Mouse (Mus musculus): Measurements from ENCODE around the gene Dock10. TPM values are rescaled to one million over a fixed set of nuclear protein-coding genes. Genes with fewer than 3 reads are reported as not detected.

Gene Dock10
- polyA plus RNA-seq, 1 experiment from 2014 or later, result 4.4 TPM

DNA sequence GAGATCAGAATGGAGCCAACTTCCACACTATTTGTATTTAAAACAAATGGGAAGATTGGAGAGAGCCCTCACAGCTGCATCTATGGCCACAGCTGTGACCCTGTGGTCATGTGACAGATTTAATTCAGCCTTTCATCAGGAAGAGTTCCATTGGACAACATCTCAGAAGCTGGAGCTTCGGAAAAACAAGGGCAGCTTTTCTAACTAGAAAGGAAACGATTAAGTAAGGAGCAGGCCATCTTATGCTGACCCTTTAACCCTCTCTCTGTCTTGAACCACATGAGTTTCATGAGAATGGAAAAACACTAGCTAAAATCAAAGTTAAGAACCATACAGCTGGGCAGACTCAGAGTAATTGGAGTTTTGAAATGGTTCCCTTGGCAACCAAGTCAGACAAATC, 101.9 kb downstream of the Dock10 start:
- Histone ChIP-seq H3K27ac (replicated peaks in 1 of 2; ENCODE audit: control insufficient read depth in 1 of 2, insufficient read depth in 1 of 2, low read depth in 2 of 2, low read length in 2 of 2) (no peak overlapping the region), H3K36me3 (ENCODE audit: control insufficient read depth, insufficient read depth, low read length) (no peaks in the 10 kb centered on the region), H3K4me1 (ENCODE audit: control insufficient read depth in 2 of 2, insufficient read depth in 2 of 2, low read length in 2 of 2) (no peaks in the 10 kb centered on the region), H3K9ac (ENCODE audit: low read length) (no peak overlapping the region), H3K4me3 (ENCODE audit: control insufficient read depth in 1 of 2, insufficient read depth in 1 of 2, low read depth in 1 of 2, low read length in 2 of 2) (no peak overlapping the region), H3K27me3 (ENCODE audit: control insufficient read depth, insufficient read depth, low read length) (no peaks in the 10 kb centered on the region), H3K9me3 (ENCODE audit: control insufficient read depth, low read length) (0 out of 2 replicates have a peak, but pooled peaks cover 3% of the 10 kb centered on the region), H3K4me2 (ENCODE audit: low read length) (no peak overlapping the region)
- ATAC-seq (ENCODE audit: insufficient number of reproducible peaks, insufficient read depth, low FRiP score, low read depth), result no peak
- WGBS, result 85% methylated on average over 2 of the region's 2 CpGs

DNA sequence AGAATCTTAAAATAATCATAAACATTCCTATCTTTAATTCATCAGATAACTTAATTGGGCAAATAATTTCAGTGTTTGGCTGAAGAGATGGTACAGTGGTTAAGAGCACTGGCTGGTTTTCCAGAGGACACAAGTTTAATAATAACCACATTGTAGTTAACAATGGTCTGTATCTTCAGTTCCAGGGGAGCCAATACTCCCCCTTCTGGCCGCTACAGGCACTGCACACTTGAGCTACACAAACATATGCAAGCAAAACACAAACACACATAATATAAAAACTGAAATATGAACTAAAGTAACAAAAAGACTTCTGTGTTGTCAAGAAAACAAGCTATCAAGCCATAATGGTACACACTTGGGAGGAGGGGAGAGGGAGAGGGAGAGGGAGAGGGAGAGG, 102.5 kb downstream of the Dock10 start:
- Histone ChIP-seq H3K27me3 (ENCODE audit: control insufficient read depth, insufficient read depth, low read length) (no peaks in the 10 kb centered on the region), H3K4me3 (ENCODE audit: control insufficient read depth in 1 of 2, insufficient read depth in 1 of 2, low read depth in 1 of 2, low read length in 2 of 2) (no peak overlapping the region), H3K4me1 (ENCODE audit: control insufficient read depth in 2 of 2, insufficient read depth in 2 of 2, low read length in 2 of 2) (no peaks in the 10 kb centered on the region), H3K4me2 (ENCODE audit: low read length) (no peak overlapping the region), H3K27ac (replicated peaks in 1 of 2; ENCODE audit: control insufficient read depth in 1 of 2, insufficient read depth in 1 of 2, low read depth in 2 of 2, low read length in 2 of 2) (no peak overlapping the region), H3K9me3 (ENCODE audit: control insufficient read depth, low read length) (0 out of 2 replicates have a peak, but pooled peaks cover 3% of the 10 kb centered on the region), H3K9ac (ENCODE audit: low read length) (no peak overlapping the region), H3K36me3 (ENCODE audit: control insufficient read depth, insufficient read depth, low read length) (no peaks in the 10 kb centered on the region)
- no peak for ATAC-seq (ENCODE audit: insufficient number of reproducible peaks, insufficient read depth, low FRiP score, low read depth)
- 38% methylated on average over 1 of the region's 1 CpGs for WGBS

- H3K4me1 ChIP-seq (ENCODE audit: control insufficient read depth in 2 of 2, insufficient read depth in 2 of 2, low read length in 2 of 2), result no peaks in the 10 kb centered on the region
- 0 out of 2 replicates have a peak, but pooled peaks cover 3% of the 10 kb centered on the region for H3K9me3 ChIP-seq (ENCODE audit: control insufficient read depth, low read length)
- H3K4me2 ChIP-seq (ENCODE audit: low read length), result no peak overlapping the region
- WGBS, result 68% methylated on average over 4 of the region's 4 CpGs
- H3K27ac ChIP-seq (replicated peaks in 1 of 2; ENCODE audit: control insufficient read depth in 1 of 2, insufficient read depth in 1 of 2, low read depth in 2 of 2, low read length in 2 of 2), result no peak overlapping the region
- no peak overlapping the region for H3K4me3 ChIP-seq (ENCODE audit: control insufficient read depth in 1 of 2, insufficient read depth in 1 of 2, low read depth in 1 of 2, low read length in 2 of 2)
- no peaks in the 10 kb centered on the region for H3K36me3 ChIP-seq (ENCODE audit: control insufficient read depth, insufficient read depth, low read length)
- no peaks in the 10 kb centered on the region for H3K27me3 ChIP-seq (ENCODE audit: control insufficient read depth, insufficient read depth, low read length)
- no peak overlapping the region for H3K9ac ChIP-seq (ENCODE audit: low read length)
- ATAC-seq (ENCODE audit: insufficient number of reproducible peaks, insufficient read depth, low FRiP score, low read depth), result no peak
Measured at GRCm38 (mm10) chr1:80655195-80655594, 103.1 kb downstream of the Dock10 start.

DNA sequence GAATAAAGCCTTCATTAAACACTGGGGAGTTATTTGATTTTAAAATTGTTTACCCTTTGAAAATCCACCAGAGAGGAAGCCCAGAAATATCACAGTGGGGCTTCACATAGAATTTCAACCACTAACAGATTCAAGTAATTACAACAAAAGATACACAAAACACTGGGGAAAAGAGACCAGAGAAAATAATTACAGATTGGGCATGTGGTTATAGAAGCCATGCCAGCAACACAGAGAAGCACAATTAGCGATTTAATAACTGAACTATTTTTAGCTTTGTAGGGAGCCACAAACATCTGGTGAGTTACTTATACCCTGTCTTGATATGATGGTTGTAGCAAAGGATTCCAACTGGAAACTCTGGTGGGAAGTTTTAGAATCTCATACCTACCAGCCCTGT, 104.2 kb downstream of the Dock10 start:
- Histone ChIP-seq H3K4me2 (ENCODE audit: low read length) (no peak overlapping the region), H3K9ac (ENCODE audit: low read length) (no peak overlapping the region), H3K4me1 (ENCODE audit: control insufficient read depth in 2 of 2, insufficient read depth in 2 of 2, low read length in 2 of 2) (no peaks in the 10 kb centered on the region), H3K9me3 (ENCODE audit: control insufficient read depth, low read length) (0 out of 2 replicates have a peak, but pooled peaks cover 3% of the 10 kb centered on the region), H3K27me3 (ENCODE audit: control insufficient read depth, insufficient read depth, low read length) (no peaks in the 10 kb centered on the region), H3K36me3 (ENCODE audit: control insufficient read depth, insufficient read depth, low read length) (no peaks in the 10 kb centered on the region), H3K27ac (replicated peaks in 1 of 2; ENCODE audit: control insufficient read depth in 1 of 2, insufficient read depth in 1 of 2, low read depth in 2 of 2, low read length in 2 of 2) (no peak overlapping the region), H3K4me3 (ENCODE audit: control insufficient read depth in 1 of 2, insufficient read depth in 1 of 2, low read depth in 1 of 2, low read length in 2 of 2) (no peak overlapping the region)
- ATAC-seq (ENCODE audit: insufficient number of reproducible peaks, insufficient read depth, low FRiP score, low read depth), result no peak
- WGBS, result 69% methylated on average over 1 of the region's 1 CpGs

- no peaks in the 10 kb centered on the region for H3K4me1 ChIP-seq (ENCODE audit: control insufficient read depth in 2 of 2, insufficient read depth in 2 of 2, low read length in 2 of 2)
- H3K4me2 ChIP-seq (ENCODE audit: low read length), result no peak overlapping the region
- 0 out of 2 replicates have a peak, but pooled peaks cover 3% of the 10 kb centered on the region for H3K9me3 ChIP-seq (ENCODE audit: control insufficient read depth, low read length)
- no peak overlapping the region for H3K4me3 ChIP-seq (ENCODE audit: control insufficient read depth in 1 of 2, insufficient read depth in 1 of 2, low read depth in 1 of 2, low read length in 2 of 2)
- H3K27me3 ChIP-seq (ENCODE audit: control insufficient read depth, insufficient read depth, low read length), result no peaks in the 10 kb centered on the region
- ATAC-seq (ENCODE audit: insufficient number of reproducible peaks, insufficient read depth, low FRiP score, low read depth), result no peak
- H3K27ac ChIP-seq (replicated peaks in 1 of 2; ENCODE audit: control insufficient read depth in 1 of 2, insufficient read depth in 1 of 2, low read depth in 2 of 2, low read length in 2 of 2), result no peak overlapping the region
- H3K9ac ChIP-seq (ENCODE audit: low read length), result no peak overlapping the region
- H3K36me3 ChIP-seq (ENCODE audit: control insufficient read depth, insufficient read depth, low read length), result no peaks in the 10 kb centered on the region
Measured at GRCm38 (mm10) chr1:80652803-80653202, 105.5 kb downstream of the Dock10 start.

GRCm38 (mm10) chr1:80652083-80652482, 106.2 kb downstream of the Dock10 start:
- no peak overlapping the region for H3K4me3 ChIP-seq (ENCODE audit: control insufficient read depth in 1 of 2, insufficient read depth in 1 of 2, low read depth in 1 of 2, low read length in 2 of 2)
- no peak overlapping the region for H3K9ac ChIP-seq (ENCODE audit: low read length)
- 64% methylated on average over 2 of the region's 2 CpGs for WGBS
- H3K27me3 ChIP-seq (ENCODE audit: control insufficient read depth, insufficient read depth, low read length), result no peaks in the 10 kb centered on the region
- no peak overlapping the region for H3K27ac ChIP-seq (replicated peaks in 1 of 2; ENCODE audit: control insufficient read depth in 1 of 2, insufficient read depth in 1 of 2, low read depth in 2 of 2, low read length in 2 of 2)
- no peak overlapping the region for H3K4me2 ChIP-seq (ENCODE audit: low read length)
- no peaks in the 10 kb centered on the region for H3K4me1 ChIP-seq (ENCODE audit: control insufficient read depth in 2 of 2, insufficient read depth in 2 of 2, low read length in 2 of 2)
- H3K36me3 ChIP-seq (ENCODE audit: control insufficient read depth, insufficient read depth, low read length), result no peaks in the 10 kb centered on the region
- no peak for ATAC-seq (ENCODE audit: insufficient number of reproducible peaks, insufficient read depth, low FRiP score, low read depth)
- 0 out of 2 replicates have a peak, but pooled peaks cover 3% of the 10 kb centered on the region for H3K9me3 ChIP-seq (ENCODE audit: control insufficient read depth, low read length)

DNA sequence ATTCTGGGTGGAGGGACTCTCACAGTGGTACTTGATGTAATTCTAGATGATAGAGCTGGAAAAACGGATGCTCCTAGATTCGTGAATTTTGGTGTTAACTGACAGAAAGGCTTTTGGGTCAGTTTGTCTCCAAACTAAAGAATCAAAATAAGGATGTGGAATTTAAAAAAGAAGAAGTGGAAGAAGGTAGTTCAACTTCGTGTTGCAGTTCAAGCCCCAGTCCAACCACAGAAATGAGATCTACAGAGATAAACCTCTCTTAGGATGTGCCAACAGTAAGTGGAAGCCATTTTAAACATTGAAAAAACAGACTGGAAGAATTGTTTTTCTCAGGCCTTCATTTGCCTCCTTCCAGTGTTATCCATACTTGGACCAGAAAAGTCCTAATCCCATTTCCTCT, 111.7 kb downstream of the Dock10 start:
- H3K4me1 ChIP-seq (ENCODE audit: control insufficient read depth in 2 of 2, insufficient read depth in 2 of 2, low read length in 2 of 2), result no peaks in the 10 kb centered on the region
- no peak for ATAC-seq (ENCODE audit: insufficient number of reproducible peaks, insufficient read depth, low FRiP score, low read depth)
- no peak overlapping the region for H3K4me2 ChIP-seq (ENCODE audit: low read length)
- H3K27ac ChIP-seq (replicated peaks in 1 of 2; ENCODE audit: control insufficient read depth in 1 of 2, insufficient read depth in 1 of 2, low read depth in 2 of 2, low read length in 2 of 2), result no peak overlapping the region
- no peaks in the 10 kb centered on the region for H3K36me3 ChIP-seq (ENCODE audit: control insufficient read depth, insufficient read depth, low read length)
- H3K9ac ChIP-seq (ENCODE audit: low read length), result no peak overlapping the region
- H3K4me3 ChIP-seq (ENCODE audit: control insufficient read depth in 1 of 2, insufficient read depth in 1 of 2, low read depth in 1 of 2, low read length in 2 of 2), result no peak overlapping the region
- 70% methylated on average over 3 of the region's 3 CpGs for WGBS
- no peaks in the 10 kb centered on the region for H3K27me3 ChIP-seq (ENCODE audit: control insufficient read depth, insufficient read depth, low read length)
- no peaks in the 10 kb centered on the region for H3K9me3 ChIP-seq (ENCODE audit: control insufficient read depth, low read length)

GRCm38 (mm10) chr1:80643866-80644451, 114.4 kb downstream of the Dock10 start:
- H3K4me1 ChIP-seq (ENCODE audit: control insufficient read depth in 2 of 2, insufficient read depth in 2 of 2, low read length in 2 of 2), result no peaks in the 10 kb centered on the region
- H3K36me3 ChIP-seq (ENCODE audit: control insufficient read depth, insufficient read depth, low read length), result no peaks in the 10 kb centered on the region
- H3K27ac ChIP-seq (replicated peaks in 1 of 2; ENCODE audit: control insufficient read depth in 1 of 2, insufficient read depth in 1 of 2, low read depth in 2 of 2, low read length in 2 of 2), result no peak overlapping the region
- 61% methylated on average over 4 of the region's 4 CpGs for WGBS
- ATAC-seq (ENCODE audit: insufficient number of reproducible peaks, insufficient read depth, low FRiP score, low read depth), result no peak
- no peaks in the 10 kb centered on the region for H3K27me3 ChIP-seq (ENCODE audit: control insufficient read depth, insufficient read depth, low read length)
- H3K9ac ChIP-seq (ENCODE audit: low read length), result no peak overlapping the region
- H3K4me2 ChIP-seq (ENCODE audit: low read length), result no peak overlapping the region
- H3K9me3 ChIP-seq (ENCODE audit: control insufficient read depth, low read length), result 0 out of 2 replicates have a peak, but pooled peaks cover 2% of the 10 kb centered on the region
- H3K4me3 ChIP-seq (ENCODE audit: control insufficient read depth in 1 of 2, insufficient read depth in 1 of 2, low read depth in 1 of 2, low read length in 2 of 2), result no peak overlapping the region

Measured in heart, embryonic 14.5 days (tissue).